Mouse (Mus musculus): ENCODE data around the gene Vmn2r61. TPM values are rescaled to one million over a fixed set of nuclear protein-coding genes. Genes with fewer than 3 reads are reported as not detected.

Vmn2r61 gene
- not detected for polyA plus RNA-seq (2015; fragmentation: Illumina TruSeq; extraction: RNeasy Lipid Tissue Mini Kit (QIAGEN cat#74804); ENCODE audit: low read depth, low replicate concordance)

GRCm38 (mm10) chr7:42259753-42260152, at the start of gene Vmn2r61:
Gene Vmn2r61, plus strand, starts transcription at chr7:42260053.

Other genes with a start within 250 kb of the Vmn2r61 start
- gene Vmn2r59, start 201.0 kb upstream of the Vmn2r61 start, polyA plus RNA-seq (2015; fragmentation: Illumina TruSeq; extraction: RNeasy Lipid Tissue Mini Kit (QIAGEN cat#74804); ENCODE audit: low read depth, low replicate concordance), result not detected
- gene Vmn2r60, start 152.3 kb upstream of the Vmn2r61 start, polyA plus RNA-seq (2015; fragmentation: Illumina TruSeq; extraction: RNeasy Lipid Tissue Mini Kit (QIAGEN cat#74804); ENCODE audit: low read depth, low replicate concordance), result not detected
- not detected for gene 4933421I07Rik, start 188.1 kb downstream of the Vmn2r61 start, polyA plus RNA-seq (2015; fragmentation: Illumina TruSeq; extraction: RNeasy Lipid Tissue Mini Kit (QIAGEN cat#74804); ENCODE audit: low read depth, low replicate concordance)
- 10.1 TPM for gene Zfp141, start 245.7 kb downstream of the Vmn2r61 start, polyA plus RNA-seq (2015; fragmentation: Illumina TruSeq; extraction: RNeasy Lipid Tissue Mini Kit (QIAGEN cat#74804); ENCODE audit: low read depth, low replicate concordance)